Mouse (Mus musculus) c-Kit-positive CD71-positive TER-119-positive erythroid progenitor cells, embryonic 14.5 days (primary cell): ENCODE measurements around the gene Xylb.

Experiments
- DNase-seq: peaks from one replicate; pipeline ENCODE4 v3.0.0-alpha.2; 2013; ENCODE audit warnings: low spot score

Gene Xylb

GRCm38 (mm10) chr9:119357331-119358057 lies at the start of gene Xylb:
Xylb (plus strand) TSS chr9:119357381.
- peak; percentile 80 for DNase-seq

- DNase-seq, result no peak
Measured at GRCm38 (mm10) chr9:119309067-119309466, 48.1 kb upstream of the Xylb start.

- no peak for DNase-seq
Measured at GRCm38 (mm10) chr9:119313096-119313495, 44.1 kb upstream of the Xylb start.

- no peak for DNase-seq
Measured at GRCm38 (mm10) chr9:119318891-119319290, 38.3 kb upstream of the Xylb start.

- no peak for DNase-seq
Measured at GRCm38 (mm10) chr9:119320446-119320845, 36.7 kb upstream of the Xylb start.

GRCm38 (mm10) chr9:119320946-119321345 lies 36.2 kb upstream of the Xylb start:
- peak; percentile 9 for DNase-seq

- DNase-seq, result peak; percentile 23
Measured at GRCm38 (mm10) chr9:119321392-119322229, 35.6 kb upstream of the Xylb start.

- DNase-seq, result peak; percentile 99
Measured at GRCm38 (mm10) chr9:119322289-119323259, 34.6 kb upstream of the Xylb start, which contains the start of gene Oxsr1. Oxsr1 (minus strand) TSS chr9:119322427.

- no peak for DNase-seq
Measured at GRCm38 (mm10) chr9:119323260-119323645, 33.9 kb upstream of the Xylb start.

- DNase-seq, result no peak
Measured at GRCm38 (mm10) chr9:119324130-119324529, 33.1 kb upstream of the Xylb start.

GRCm38 (mm10) chr9:119328488-119328887 lies 28.7 kb upstream of the Xylb start:
- DNase-seq, result no peak

GRCm38 (mm10) chr9:119330186-119330963 lies 26.8 kb upstream of the Xylb start:
- DNase-seq, result no peak

GRCm38 (mm10) chr9:119334324-119334723 lies 22.9 kb upstream of the Xylb start:
- DNase-seq, result no peak

GRCm38 (mm10) chr9:119334834-119335233 lies 22.3 kb upstream of the Xylb start:
- no peak for DNase-seq

- DNase-seq, result no peak
Measured at GRCm38 (mm10) chr9:119335571-119335970, 21.6 kb upstream of the Xylb start.

GRCm38 (mm10) chr9:119337842-119338241 lies 19.3 kb upstream of the Xylb start:
- no peak for DNase-seq

GRCm38 (mm10) chr9:119338350-119338749 lies 18.8 kb upstream of the Xylb start:
- no peak for DNase-seq

GRCm38 (mm10) chr9:119339106-119339505 lies 18.1 kb upstream of the Xylb start:
- DNase-seq, result no peak

- peak; percentile 83 for DNase-seq
Measured at GRCm38 (mm10) chr9:119339558-119340211, 17.5 kb upstream of the Xylb start, which contains the start of gene Acaa1a. Acaa1a (plus strand) TSS chr9:119339676.

- no peak for DNase-seq
Measured at GRCm38 (mm10) chr9:119340212-119340580, 17.0 kb upstream of the Xylb start.
